Mouse (Mus musculus) 416B (cell line): ENCODE data around the gene Syncrip.
"Not testable (repeated sequence)": the region's sequence is repeated elsewhere in the genome, so short reads cannot be mapped to it uniquely, and the experiment has no call there.

Experiments
- DNase-seq: peaks from one replicate; pipeline ENCODE4 v3.0.0; 2011; ENCODE audit warnings: low read depth

Syncrip gene

DNA sequence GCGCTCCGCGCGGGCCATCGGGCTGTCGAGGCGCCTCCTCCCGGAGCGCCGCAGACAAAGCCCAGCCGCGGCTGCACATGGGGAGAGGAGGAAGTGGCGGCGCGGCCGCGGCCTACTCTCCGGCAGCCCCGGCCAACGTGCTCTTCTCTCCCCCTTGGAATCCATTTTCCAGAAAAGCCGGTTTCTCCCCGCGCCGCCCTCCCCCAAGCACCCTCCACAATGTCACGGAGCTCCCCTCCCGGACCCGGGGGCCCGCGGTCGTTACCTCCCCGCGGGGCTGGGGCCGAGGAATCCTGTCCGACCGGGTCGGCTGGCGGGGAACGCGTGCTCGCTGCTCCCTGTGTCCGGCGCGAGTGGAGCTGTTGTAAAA lies 598 bp downstream of the Syncrip start:
- peak; percentile 43 for DNase-seq

DNA sequence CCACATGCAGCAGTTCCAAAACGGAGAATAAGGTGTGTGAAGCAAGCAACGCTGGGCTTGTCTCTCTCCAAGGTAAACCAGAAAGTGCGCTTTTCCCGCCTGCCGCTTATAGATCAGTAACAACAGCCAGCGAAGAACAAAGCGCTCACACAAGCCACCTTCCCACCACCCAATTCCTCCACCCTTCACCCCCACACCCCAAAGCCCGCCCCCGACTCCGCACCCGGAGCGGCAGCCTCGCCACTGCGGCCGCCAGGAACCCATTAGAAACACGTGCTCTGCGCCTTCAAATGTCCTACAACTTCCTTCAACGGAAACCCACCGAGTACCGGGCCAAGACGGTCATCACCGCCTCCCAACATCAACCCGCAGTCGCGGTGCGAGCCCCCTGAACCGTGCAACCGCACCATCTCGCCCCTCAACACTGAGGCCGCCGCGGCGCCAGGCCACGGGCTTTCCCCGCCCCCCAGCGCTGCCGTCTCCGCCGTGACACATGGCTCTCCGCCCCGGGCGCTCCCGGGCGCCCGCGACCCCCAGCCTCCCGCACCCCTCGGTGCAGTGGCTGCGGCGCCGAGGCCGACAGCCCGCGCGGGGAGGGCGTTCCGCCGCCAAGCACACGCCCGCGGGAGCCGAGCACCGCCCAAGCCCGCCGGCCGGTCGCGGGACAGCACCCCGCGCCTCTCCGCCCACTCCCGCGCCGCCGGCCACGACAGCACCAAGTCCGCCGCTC lies 1.1 kb downstream of the Syncrip start:
- peak; percentile 49 for DNase-seq

DNA sequence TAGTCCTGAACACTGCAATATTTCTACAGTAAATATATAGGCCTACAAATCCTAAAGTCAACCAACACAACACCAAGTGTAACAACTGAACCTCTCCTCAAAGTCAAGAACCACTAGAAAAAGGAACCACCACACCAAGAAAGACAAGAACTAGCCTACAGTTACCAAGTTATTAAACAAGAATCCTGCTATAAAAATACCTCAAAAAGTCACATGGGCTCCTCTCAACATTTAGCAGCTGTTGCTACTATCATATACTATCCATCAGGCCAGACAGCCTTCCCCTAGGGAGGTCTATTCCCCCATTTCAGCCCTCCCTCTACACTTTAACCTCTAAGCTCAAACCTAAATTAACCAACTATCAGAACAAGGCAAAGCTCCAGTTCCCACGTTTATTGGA lies 2.3 kb downstream of the Syncrip start:
- no peak for DNase-seq

DNA sequence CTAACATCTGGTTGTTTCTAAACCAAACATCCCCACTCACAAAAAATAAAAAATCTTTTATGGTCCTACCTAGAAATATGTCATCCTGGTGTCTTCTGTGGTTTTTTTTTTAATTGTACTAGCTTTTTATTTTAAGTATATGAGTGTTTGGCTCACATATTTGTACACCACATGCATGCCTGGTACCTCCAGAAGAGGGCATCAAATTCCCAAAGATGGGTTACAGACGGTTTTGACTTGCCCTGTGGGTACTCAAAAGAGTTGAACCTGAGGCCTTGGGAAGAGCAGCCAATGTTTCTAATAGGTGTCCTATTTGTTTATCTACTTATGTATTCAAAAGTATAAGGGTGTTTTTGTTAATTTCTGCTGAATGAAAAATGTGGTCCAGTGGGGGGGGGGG lies 6.2 kb downstream of the Syncrip start:
- peak; percentile 43 for DNase-seq

DNA sequence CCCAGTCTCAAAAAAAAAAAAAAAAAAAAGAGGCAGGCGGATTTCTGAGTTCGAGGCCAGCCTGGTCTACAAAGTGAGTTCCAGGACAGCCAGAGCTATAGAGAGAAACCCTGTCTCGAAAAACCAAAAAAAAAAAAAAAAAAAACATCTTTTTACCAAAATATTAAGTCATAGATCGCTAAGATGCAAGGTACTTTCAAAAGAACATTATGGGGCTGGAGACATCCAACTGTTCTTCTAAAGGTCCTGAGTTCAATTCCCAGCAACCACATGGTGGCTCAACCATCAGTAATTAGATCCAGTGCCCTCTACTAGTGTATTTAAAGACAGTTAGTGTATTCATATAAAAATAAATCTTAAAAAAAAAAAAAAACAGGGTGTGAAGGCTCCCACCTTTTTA lies 21.4 kb downstream of the Syncrip start:
- DNase-seq = not testable (repeated sequence)

DNA sequence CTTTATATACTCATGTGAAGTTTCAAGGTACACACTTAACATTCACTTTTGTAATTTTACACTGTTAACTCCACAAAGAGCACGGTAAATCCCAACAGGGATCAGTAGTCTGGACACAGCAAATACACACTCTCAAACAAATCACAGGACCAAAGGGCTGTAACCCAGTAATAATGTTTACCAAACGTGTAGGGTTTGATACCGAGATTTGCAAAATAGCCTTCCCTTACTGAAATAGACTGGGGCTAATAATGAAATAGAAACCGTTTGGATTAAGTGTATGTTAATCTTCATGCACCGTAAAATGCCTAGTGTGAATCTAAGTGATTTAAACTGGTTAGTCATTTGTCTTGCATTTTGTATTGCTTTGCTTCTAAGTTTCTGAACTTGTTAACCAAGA lies 42.4 kb downstream of the Syncrip start:
- DNase-seq = peak; percentile 27

DNA sequence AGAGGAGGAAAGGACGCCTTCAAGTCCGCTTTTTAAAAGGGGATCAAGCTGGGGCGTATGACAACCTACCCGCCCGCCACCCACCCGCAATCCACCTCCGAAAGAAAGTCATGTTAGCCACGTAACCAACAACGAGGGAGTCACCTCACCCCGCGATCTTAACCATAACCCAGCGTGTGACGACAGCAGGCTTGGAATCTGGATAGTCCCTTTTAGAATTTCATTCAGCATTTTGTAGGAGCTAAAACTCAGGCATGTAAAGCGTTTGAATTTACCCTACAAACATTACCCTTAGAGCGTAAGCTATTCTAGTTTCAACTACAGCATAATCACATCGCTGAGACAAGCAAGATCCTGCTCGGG lies 43.2 kb downstream of the Syncrip start:
- no peak for DNase-seq

DNA sequence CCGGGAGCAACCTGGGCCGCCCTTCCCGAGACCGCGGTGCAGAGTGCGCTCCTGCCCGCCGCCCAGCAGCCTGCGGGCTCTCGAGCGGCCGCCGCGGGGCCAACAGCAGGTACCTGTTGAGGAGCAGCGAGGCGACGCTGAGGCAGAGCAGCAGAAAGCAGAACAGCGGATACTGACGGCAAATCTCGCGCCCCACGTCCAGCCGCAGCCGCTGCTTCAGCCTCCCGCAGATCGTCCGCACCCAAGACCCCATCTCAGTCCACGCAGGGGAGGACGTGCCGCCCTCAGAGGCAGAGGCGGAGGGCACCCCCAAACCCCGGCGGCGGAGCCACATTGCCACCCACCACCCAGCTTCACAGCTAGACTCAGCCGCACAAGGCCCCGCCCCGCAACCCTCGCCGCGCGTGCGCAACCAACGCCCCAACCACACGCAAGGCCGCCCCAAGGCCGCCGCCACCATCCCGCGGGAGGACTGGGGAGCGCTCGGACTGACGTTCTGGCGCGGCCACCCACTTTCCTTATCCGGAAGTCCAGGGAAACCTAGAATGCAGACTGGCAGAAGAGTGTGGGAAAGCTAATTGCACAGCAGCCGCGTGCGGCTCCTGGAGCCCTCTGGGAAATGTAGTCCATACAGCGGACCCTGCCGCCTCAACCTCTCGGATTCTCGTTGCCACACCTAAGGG lies 43.7 kb downstream of the Syncrip start, which contains the start of gene Snx14:
TSS of gene Snx14 (minus strand) at position 404 of the 683 bp plus-strand sequence.
- peak; percentile 96 for DNase-seq

DNA sequence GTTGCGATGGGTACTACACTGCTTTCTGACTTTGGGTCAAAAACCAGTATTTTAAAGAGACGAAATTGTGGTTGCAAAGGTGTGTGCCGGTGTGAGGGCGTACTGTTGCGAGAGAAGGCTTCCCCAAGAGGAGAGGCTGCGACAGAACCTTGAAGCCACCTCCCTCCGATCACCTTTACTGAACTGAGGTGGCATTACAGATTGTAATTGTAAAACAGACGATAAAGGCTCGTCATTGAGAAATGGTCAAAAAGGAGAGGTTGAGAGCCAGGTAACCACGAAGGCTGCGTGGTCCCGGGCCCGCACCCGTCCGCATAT lies 44.2 kb downstream of the Syncrip start:
- no peak for DNase-seq

DNA sequence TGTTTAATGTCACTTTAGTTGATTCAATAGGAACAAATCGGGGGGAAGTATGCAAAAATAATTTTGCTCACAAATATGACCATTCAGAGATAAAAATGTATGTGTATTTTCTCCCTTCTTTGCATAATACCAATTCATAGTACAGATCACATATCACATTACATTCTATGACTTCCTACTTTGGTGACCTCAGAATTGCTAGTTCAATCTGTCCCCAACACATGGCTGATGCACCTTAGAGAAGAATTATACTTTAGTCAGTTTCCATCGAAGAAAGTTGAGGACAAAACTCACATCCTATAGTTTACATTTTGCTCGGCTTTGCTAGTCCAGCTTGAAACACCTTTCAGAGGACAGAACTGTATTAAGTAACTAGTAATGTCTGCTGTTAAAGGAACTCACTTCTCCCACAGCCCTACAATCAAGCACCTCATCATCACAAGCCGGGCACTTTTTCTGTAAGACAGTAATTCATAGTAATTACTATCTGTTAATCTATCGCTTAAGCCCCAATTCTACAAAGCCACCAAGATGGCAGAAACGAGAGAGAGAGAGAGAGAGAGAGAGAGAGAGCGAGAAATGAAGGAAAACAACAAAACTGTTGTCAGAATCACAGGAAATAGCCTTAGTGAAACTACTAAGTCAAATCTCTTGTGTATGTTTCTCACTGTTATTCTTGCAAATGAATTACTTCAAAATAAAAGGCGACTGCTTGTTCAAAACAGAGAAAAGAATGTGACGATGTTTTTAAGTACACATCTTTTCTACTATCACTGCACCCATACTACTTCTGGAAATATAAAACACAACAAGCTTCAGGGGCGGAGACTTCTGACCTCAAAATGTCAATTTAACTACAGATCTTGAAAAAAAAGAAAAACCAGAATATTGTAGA lies 44.8 kb downstream of the Syncrip start:
- DNase-seq = peak; percentile 63

DNA sequence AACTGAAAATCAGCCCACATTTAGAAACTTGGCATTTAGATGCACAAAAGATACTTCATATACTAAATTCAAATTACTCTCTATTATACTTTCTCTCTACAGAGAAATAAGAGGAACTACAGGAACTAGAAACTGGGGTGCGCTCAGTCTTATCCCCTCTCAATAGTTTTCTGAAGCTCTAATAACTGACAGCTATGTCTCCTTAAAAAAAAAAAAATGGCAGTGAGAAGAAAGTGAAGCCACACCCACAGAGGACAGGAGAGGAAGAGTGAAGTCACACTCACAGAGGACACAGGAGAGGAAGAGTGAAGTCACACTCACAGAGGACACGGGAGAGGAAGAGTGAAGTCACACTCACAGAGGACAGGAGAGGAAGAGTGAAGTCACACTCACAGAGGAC lies 58.0 kb downstream of the Syncrip start:
- no peak for DNase-seq

DNA sequence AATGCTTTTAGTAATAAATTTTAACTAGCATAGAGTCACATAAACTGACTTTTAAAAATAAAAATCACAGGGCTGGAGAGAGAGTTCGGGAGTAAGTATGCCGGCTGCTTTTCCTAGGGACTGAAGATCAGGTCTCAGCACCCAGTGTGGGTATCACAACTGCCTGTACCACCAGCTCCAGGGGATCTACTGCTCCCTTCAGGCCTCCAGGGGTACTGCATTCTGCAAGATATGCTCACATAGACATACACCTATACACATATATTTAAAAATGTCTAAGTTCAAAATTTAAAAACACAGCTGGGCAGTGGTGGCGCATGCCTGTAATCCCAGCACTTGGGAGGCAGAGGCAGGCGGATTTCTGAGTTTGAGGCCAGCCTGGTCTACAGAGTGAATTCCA lies 59.9 kb downstream of the Syncrip start:
- no peak for DNase-seq

DNA sequence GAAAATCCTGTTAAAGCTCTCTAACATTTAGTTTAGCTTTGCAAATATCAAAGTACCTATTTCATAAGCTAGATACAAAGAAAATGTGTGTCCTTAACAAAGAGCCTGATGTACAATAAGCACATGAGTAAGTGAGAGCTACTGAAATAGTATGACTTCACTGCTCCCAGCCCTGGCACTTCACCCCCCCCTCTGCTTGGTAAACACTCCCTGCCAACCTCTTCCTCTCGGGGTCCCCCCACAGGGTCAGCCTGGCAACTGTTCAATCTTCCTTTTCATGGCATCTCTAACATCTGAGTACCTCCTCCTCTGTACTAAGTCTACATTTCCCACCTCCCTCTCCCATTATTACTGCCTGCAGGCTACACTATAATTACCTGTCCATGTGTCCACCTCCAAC lies 65.6 kb downstream of the Syncrip start:
- no peak for DNase-seq

DNA sequence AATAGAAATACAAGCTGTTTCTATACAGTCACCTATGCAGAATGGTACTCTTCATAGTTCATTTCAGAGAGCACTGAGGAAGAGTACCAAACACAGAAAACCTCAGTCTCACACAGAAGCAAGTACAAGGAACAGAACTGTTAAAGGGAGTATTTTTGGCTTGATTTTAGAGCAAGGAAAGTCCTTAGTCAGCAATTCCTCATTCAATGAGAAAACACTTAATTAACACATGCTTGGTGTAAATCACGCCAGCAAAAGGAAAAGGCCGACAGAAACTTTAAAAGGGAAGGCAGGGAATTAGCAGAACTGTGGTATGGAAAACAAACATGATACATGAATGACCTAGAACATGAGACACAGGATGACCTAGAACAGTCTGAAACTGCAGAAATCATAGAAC lies 72.4 kb downstream of the Syncrip start:
- DNase-seq = no peak

DNA sequence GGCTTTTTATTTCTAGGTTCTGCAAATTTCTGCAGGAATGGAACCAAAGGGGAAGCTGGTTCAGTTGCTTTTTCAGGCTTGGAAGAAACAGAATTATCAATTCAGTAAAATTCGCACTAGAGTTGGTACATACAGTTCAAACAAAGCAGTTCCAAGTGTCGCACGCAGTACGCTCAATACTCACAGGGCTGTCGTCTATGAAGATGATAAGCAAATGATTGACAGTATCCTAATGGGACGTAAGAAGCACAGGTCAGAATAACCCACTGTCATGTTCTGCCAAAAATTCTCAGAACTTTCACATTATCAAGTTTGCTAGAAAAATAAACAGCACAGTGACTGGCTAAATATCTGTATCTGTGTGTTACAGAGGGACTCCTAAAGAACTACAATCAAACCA lies 77.9 kb downstream of the Syncrip start:
- DNase-seq = no peak

DNA sequence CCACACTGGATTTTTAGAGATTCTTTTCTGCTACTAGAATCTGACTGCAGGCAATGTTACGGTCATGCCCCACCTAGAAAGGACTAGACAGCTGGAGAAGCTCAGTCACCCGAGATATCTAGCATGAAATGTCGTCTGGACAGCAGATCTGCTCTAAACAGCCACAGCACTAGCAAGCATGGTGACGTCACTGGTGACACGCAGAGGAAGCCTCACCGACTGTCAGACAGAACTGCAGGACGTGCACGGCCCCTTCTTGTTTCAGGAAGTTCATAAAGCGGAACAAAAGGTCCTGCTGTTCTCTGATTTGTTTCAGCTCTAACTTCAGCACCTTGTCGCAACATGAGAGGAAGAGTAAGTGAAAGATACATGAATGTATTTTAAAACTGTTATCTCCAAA lies 78.3 kb downstream of the Syncrip start:
- peak; percentile 52 for DNase-seq

DNA sequence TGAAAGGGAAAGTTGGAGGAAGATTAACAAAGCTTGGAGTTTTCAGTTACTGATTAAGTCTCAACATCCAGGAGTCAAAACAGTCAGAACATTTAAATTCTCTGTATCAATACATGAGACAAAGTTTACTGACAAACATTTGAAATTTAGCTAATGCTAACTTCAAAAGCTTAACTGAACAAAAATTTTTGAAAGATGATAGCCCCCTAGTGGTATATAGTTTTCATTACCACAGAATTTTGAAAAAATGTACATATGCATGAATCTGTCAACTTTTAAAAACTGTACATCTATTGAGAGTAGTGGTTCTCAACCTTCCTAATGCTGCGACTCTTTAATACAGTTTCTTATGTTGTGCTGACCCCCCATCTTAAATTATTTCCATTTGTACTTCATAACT lies 83.9 kb downstream of the Syncrip start:
- DNase-seq = peak; percentile 59
